Mouse (Mus musculus) bone marrow macrophage, adult 2 months (primary cell): ENCODE measurements around the gene Ostn. TPM values are rescaled to one million over a fixed set of nuclear protein-coding genes. Genes with fewer than 3 reads are reported as not detected.

Experiments
- H3K27ac ChIP-seq: 2 replicates; pipeline ENCODE4 v1.5.1; 2012; ENCODE audit warnings: low read depth, low read length; ENCODE audit not compliant: insufficient read depth
- H3K4me1 ChIP-seq: 2 replicates; pipeline ENCODE4 v1.6.1; 2012; ENCODE audit warnings: low read length; ENCODE audit not compliant: control insufficient read depth, insufficient read depth
- H3K4me3 ChIP-seq: 2 replicates; pipeline ENCODE4 v1.5.1; 2012; ENCODE audit warnings: mild to moderate bottlenecking, low read length, moderate library complexity; ENCODE audit not compliant: insufficient read depth
- CTCF ChIP-seq: IDR thresholded peaks from 2 replicates; pipeline ENCODE4 v1.5.1; 2012; ENCODE audit warnings: low read depth, mild to moderate bottlenecking, low read length, moderate library complexity
- POLR2A ChIP-seq: IDR thresholded peaks from 2 replicates; pipeline ENCODE4 v1.6.1; 2012; ENCODE audit warnings: mild to moderate bottlenecking, low read depth, low read length, borderline replicate concordance
- polyA plus RNA-seq: library from polyadenylated mRNA; stranded (reverse); fragments of >200 nt; gene quantifications from 2 replicates; pipeline ENCODE4 v1.2.4, GENCODE M21; 2012; ENCODE audit not compliant: missing spikeins, insufficient read depth, insufficient read length

Ostn gene
- polyA plus RNA-seq, 1 experiment, result not detected

- Histone ChIP-seq H3K27ac (no peak overlapping the region), H3K4me3 (no peak overlapping the region), H3K4me1 (peaks cover 21% of the 10 kb centered on the region)
- no peak for TF ChIP-seq CTCF
Measured at GRCm38 (mm10) chr16:27396951-27397350, 89.7 kb downstream of the Ostn start.

GRCm38 (mm10) chr16:27399026-27399718 is 91.9 kb downstream of the Ostn start:
- Histone ChIP-seq H3K27ac (no peak overlapping the region), H3K4me3 (no peak overlapping the region), H3K4me1 (peaks cover 15% of the 10 kb centered on the region)
- TF ChIP-seq POLR2A (no peak), CTCF (no peak)

GRCm38 (mm10) chr16:27399719-27400253 is 92.5 kb downstream of the Ostn start:
- Histone ChIP-seq H3K27ac (no peak overlapping the region), H3K4me3 (no peak overlapping the region), H3K4me1 (peaks cover 15% of the 10 kb centered on the region)
- TF ChIP-seq POLR2A (no peak), CTCF (no peak)

Other genes with a start within 250 kb of the Ostn start
- gene Uts2b, start 62.8 kb downstream of the Ostn start, polyA plus RNA-seq, result not detected in 2 replicates
- 113 and 126 TPM in 2 replicates for gene Ccdc50, start 81.4 kb downstream of the Ostn start, polyA plus RNA-seq